Mouse (Mus musculus) neural tube, embryonic 10.5 days (tissue): Measurements from ENCODE around the gene Shbg.

Experiments used
- DNase-seq: peaks from one replicate; pipeline ENCODE4 v3.0.0-alpha.2; 2017; ENCODE audit warnings: low spot score; ENCODE audit errors: extremely low spot score

The Shbg gene

DNA sequence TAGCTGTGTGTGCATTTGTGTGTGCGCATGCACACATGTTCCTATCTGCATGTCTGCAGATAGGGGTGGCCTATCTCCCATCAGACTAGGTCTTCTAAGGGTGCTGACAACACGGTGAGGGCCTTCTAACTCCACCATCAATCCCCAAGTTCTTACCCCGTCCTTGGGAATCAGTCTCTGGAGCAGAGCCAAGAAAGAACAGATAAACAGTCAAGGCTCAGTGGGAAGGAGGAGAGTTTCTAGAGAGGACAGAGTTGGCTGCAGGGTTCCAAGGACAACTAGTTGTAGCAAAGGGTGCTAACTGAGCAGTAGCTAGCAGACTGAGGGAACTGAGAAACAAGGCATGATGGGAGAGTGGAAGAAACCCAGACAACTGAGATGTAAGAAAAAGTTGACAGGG is 15.9 kb downstream of the Shbg start:
- no peak for DNase-seq

DNA sequence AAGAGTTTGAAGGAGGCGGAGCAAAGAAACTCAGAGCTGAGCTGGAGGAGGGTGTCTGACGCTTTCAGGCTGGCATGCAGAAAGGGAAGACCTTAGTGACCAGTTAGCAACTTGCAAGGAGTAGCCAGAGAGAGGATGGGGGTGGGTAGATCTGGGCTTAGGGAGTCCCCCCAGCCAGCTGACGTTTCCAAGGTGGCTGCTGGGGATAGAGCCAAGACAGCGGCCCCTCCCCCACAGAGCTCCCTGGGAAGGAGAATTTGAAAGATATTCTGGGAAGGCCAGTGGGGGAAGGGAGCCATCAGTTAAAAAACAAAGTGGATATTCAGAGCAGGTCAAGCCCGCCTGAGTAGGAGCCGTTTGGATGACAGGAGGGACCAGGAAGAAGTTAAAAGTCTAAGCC is 17.6 kb downstream of the Shbg start:
- peak; percentile 50 for DNase-seq

DNA sequence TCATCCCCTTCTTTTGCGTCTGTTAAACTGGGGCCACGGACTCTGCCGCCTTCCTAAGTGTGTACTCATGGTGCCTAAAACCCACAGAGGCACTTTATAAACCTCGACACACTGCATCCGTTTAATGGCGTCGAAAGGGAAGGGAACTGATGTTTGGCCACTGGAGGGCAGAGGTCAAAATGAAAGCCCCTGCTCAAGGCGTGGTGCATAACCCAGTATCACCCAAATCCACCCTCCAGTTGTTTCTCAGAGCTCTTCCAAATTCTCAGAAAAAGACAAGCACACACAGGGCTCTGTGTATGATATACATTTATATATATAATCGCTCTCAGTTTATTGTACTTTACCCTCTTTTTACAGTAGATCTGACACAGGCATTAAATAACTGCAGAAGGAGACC is 18.3 kb downstream of the Shbg start:
- no peak for DNase-seq

DNA sequence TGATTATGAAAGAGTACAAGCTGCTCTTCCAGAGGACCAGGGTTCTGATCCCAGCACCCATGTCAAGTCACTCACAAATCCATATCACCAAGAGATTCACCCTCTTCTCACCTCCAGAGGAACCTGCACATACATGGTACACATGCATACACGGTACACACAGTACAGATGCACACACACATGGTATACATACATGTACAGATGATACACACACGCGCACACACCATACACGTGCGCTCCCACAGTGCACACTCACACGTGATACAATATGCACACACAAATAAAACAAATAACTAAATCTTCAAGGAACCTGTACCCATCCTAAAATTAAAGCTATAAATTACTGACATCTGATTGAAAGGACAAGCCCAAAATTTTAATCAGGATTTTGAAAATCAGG is 22.9 kb downstream of the Shbg start:
- no peak for DNase-seq

DNA sequence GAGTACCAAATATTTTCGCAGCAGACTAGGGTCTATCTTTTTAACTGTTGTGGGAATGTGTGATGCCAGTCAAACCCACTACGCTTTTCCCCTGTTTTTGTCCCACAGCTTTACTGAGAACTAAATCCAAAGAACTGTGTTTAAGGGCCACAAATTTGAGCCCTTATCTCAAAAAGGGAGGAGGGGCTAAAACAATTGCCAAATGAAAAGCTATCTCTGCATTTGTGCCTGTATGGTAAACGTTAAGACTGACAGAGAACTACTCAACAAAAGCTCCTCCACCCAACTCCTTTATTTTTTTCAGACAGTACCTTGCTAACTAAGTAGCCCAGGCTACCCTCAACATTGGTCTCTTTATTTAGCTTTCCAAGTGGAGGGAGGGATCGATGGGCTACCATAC is 24.9 kb downstream of the Shbg start:
- DNase-seq = no peak

DNA sequence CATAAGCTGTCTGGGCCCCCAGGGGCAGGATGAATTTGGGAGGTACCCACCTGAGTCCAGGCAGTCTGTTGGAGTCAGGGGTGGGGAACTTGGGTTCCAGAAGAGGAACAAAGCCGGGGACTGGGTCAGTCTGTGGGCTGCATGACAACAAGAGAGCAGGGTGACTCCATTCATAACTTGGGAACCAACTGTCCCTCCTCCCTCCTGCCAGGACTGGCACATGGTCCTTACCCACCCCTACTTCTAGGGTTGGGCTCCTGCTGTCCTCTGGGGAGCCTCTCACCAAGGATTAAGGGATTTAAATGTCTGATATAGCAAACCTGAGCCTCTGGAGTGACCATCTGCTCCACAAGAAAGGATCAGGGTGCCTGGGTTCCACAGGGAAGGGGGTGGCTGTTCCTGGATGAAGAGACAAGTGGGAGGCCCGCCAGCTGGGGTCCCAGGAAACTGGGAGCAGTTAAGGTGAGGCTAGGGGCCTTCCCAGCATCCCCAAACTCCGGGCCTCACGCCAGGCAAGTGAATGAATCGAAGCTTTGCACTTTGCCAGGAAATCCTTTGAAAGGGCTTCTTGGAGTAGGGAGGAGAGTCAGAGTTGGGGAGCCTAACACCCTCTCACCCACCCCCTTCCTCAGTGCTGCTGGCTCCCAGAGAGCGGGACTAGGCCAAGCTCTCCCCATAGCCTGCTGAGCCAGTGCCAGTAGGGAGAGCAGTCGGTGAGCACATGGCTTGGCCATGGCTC is 25.6 kb downstream of the Shbg start:
- DNase-seq = no peak

DNA sequence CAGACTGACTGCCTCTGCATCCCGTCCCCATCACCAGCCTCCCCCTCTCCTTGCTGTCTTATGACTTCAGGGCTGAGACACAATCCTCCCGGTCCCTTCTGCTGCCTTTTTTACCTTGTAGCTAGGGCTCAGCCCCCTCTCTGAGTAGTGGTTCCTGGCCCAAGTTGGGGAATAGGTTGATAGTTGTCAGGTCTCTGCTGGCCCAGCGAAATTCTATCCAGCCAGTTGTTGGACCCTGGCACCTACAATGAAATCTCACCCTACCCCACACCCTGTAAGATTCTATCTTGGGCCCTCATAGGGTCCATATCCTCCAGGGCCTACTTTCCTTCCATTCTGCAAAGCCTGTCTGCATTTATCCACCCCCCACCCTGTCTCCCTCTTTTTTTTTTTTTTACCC is 26.3 kb downstream of the Shbg start:
- DNase-seq = no peak

DNA sequence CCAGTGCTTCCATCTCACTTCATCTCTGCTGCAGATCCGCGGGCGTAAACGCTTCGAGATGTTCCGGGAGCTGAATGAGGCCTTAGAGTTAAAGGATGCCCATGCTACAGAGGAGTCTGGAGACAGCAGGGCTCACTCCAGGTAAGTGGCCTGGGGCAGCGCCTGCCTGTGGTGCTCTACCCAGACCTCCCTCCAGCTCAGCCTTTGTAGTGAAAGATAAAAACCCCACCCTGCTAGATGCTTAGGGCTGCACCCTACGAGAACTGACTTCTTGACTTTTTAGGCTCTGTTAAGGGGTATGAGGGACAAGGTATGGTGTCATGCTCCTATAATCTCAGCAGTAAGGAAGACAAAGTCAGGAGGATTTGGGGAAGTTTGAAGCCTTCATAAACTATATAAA is 27.1 kb downstream of the Shbg start:
- DNase-seq = no peak

DNA sequence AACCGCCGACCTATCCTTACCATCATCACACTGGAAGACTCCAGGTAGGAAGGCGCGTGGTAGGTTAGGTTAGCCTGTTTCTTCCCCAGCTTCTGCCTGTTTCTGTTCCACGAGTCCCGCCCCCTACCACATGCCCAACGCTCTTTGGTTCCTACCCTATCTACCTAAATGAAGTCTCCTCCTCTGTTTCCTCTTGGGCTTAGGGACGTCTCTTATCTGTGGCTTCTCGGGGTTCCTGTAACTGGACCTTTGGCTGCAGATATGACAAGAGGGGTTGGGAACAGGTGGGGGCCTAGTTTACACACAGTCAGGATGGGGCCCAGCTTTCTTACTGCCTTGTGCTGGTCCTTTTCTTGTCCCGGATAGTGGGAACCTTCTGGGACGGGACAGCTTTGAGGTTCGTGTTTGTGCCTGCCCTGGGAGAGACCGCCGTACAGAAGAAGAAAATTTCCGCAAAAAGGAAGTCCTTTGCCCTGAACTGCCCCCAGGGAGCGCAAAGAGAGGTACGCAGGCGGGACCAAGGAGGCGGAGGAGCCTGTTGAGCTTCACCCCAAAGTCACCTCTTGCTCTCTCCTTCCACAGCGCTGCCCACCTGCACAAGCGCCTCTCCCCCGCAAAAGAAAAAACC is 28.4 kb downstream of the Shbg start:
- no peak for DNase-seq

DNA sequence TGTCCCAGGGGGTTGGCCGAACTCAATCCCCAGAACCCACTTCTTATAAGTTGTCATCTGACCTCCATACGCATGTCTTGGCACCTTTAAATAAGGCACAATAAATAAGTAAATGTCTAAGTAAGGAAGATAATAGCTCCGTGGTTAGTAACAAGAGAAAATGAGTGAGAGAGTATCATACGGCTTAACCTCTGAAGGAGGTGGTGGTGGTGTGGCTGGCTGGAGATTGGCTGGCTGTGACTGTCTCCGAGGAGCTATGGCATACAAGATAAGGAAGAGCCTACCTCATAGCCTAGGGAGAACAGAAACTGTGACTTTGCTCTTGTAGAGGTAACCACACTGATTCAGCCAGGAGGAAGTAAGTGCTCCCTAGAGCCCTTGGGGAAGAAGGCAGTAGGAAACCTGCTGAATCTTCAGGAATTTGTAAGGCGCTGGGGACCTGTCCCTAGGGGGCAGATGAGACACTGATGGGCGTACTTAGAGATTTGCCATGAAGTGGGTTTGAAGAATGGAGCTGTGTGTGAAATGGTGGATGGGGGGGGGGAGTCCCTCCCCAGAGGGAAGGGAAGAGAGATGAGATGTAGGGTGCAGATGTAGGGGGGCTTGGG is 31.9 kb downstream of the Shbg start:
- no peak for DNase-seq

DNA sequence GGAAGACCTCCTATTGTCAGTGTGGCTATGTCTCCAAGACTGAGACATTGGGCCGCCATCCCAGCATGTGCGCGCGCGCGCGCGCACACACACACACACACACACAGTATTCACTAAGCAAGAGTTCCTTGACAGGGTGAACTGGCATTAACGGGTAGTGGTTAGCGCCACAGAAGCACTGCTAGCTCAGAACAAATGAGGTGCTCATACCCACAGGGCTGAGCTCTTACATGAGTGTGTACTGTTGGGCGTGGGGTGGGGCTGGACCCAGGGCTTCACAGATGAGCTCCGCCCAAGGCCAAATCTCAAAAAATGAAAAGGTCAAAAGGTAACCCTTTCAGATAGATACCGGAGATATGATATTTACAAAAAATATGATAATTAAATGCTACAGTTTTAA is 32.8 kb downstream of the Shbg start:
- no peak for DNase-seq

DNA sequence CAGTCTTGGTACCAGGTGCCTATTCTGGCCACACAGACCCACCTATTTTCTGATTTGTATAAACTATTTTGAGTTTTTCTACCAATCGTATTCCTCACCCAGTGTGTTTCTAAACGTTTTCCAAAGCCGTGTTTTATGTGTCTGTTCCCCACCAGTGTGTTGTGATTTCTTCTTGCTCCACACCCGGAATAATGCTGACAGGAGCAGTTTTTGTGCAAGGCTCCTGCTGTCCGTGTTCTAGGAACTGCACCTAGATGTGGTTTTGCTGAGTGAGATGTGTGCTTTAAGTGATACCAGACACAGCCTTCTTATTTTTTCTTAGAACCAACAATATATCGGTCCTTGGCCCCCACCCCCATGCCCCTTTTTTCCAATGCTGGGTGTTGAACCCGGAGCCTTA is 33.7 kb downstream of the Shbg start:
- DNase-seq = no peak

DNA sequence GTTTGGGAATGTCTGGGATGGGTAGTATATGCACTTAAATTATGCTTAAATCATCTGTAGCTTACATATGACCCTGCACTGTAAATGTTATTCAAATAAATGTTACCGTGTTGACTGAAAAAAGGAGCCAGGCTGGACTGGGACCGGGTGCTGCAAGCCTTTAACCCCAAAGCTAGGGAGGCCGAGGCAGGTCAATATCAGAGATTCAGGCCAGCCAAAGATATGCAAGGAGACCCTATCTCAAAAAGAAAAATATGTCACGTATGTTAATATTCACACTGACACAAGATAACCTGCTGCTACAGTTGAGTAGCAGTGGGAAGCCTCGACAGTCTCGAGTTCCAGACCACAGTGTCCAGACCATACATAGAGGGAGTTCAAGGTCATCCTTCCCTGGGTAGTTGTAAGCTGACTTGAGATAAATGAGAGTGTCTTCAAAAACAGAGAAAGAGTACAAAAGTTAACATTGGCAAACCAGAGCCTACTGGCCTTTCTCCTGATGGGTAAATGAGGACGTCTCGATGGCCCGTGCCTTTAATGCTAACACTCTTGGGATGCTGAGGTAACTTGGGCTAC is 35.4 kb downstream of the Shbg start:
- no peak for DNase-seq

DNA sequence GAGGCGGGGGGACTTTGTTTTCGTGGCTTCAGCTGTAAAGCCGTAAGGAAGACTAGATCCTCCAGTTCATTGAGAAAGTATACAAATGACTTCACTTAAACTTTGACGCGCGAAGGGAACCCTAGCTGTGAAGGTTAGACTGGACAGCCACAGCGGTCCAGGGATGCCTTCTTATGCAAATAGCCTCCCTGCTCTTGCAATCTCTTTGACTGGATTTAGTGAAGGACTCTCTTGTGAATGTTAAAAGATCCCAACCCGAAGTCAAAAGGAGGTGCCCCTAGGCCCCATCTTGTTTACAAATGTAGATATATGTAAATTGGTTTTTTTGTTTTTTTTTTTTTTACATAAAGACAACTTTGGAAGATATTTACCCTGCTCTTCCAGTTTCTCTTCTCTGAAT is 35.9 kb downstream of the Shbg start:
- peak; percentile 34 for DNase-seq

DNA sequence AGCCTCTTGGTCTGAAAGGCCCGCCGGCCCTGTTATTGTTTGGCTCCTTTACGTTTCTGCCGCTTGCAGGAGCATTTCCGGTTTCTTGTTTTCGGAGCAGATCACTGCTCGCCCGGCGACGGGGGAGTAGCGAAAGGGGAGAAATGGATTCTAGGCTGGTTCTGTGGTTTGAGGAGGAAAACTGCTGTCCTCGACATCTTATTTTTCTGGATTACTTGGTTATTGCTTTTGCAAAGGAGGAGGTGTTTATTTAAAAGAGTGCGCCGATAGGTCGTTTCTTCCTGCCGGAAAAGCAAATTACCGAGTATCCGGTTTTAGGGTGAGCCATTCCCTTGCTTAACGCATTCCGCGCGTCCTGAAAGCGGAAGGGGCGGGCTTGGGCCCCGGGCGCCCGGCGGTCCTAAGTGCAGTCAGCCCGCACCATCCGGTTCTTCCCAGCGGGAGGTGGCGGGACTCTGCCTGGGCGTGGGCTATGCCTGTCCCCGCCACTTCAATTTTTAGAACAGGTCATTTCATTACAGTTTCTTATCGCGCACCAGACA is 36.5 kb downstream of the Shbg start:
- peak; percentile 91 for DNase-seq

DNA sequence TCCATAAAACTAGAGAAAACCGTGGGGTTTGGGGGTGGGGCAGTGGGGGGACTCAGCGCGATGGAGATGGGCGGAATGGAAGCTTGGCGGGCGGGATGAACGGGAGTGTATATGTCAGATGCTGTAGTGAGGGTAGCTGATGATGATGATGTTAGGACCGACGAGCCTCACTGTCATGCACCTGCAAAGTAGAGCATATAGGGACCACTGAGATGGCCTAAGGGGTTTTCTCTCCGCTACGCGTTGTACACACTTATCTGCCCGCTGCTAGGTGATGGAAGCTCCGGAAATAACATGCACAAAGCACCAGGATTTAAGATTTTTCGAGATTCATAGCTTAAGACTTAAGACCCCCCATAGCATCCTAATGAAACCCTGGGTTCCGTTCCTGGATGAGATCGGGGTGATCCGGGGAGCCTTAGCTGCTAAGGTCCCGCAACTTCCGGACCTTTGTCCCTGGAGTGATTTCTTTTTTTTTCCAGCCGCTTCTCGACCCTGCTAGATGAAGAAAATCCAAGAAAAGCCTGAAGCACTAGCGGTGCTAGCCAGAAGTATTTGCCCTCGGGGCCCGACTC is 37.0 kb downstream of the Shbg start:
- no peak for DNase-seq

DNA sequence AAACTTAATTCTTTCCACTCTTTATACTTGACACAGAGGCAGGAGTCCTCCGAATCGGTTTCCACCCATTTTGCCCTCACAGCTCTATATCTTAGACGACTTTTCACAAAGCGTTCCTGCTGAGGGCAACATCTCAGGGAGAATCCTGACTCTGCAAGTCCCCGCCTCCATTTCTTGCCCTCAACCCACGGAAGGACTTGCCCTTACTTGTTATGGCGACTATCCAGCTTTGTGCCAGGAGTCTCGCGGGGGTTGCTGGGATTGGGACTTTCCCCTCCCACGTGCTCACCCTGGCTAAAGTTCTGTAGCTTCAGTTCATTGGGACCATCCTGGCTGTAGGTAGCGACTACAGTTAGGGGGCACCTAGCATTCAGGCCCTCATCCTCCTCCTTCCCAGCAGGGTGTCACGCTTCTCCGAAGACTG is 37.6 kb downstream of the Shbg start, which contains the start of the genes Wrap53 and Trp53:
Gene Wrap53, minus strand, starts transcription at position 165 of the 424 bp plus-strand sequence.
Gene Trp53, plus strand, starts transcription at position 269 of the 424 bp plus-strand sequence.
- DNase-seq = peak; percentile 84

DNA sequence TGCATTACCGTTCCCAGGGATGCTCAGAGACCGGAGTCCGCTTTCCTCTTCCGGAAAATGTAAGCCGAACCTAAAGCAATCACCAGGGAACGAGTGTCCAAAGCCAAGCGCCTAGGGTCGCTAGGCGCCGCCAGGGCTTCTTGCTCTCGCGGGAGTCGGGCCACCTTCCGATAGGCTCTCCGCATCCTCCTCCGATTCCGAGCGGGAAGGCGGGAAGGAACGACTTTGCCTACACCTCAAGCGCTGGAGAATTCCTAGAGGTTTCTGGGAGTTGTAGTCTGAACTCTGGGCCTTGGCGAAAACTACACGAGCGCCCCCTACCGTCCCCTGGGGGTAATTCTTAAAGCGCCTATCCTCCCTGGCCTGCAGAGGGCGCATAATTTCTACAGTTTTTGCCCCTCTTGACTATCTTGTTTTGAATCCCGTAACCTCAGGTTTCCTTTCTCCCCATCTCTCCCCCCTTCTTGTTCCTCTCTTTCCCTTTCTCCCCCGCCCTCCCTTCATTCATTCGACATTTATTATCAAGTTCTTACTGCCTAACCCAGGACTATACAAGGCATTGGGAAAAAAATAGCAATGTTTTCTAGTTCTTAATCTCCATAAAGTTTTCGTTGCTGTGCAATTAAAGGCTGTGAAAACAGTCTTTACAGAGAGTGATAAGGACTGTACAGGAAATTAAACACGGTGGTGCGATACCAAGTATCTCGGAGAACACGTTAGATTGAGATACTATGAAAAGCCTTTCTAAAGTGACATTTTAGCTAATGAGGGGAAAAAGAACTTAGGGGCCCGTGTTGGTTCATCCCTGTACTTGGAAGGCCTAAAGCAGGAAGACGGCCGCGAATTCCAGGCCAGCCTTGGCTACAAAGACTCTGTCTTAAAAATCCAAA is 38.3 kb downstream of the Shbg start:
- peak; percentile 98 for DNase-seq

DNA sequence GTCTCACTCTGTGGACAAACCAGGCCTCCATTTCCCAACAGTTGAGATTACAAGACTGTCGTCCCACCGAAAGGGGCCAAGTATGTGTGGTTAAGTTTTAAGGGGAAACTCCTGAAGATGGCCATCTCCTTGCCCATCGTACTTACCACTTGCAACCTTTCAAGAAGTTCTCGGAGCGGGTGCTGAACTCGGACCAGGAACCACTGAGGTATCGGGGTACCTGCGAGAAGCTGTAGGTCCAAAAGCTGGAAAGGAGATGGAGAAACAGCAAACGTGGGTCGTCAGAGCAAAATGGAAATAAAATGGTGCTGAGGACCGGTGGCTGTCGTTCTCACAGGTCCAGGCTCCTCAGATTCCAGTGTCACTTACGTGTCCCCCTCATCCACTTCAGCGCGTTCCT is 39.4 kb downstream of the Shbg start:
- no peak for DNase-seq

DNA sequence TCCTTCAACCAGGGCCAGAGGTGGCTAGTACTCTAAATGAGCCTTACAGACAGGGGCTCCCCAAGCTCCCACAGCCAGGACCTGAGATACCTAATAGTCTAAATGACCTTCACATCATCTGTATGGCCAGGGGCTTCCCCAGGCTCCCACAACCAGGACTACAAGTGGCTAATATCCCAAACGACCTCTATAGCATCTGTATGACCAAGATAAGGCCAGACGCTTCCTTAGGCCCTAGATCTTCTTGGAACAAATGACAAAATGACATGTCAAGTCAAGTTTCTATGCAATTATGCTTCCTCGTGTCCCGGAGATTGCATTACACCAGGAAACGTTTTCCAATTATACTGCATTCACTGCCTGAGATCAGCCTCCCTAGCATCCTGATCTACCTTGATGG is 41.4 kb downstream of the Shbg start:
- DNase-seq = no peak

DNA sequence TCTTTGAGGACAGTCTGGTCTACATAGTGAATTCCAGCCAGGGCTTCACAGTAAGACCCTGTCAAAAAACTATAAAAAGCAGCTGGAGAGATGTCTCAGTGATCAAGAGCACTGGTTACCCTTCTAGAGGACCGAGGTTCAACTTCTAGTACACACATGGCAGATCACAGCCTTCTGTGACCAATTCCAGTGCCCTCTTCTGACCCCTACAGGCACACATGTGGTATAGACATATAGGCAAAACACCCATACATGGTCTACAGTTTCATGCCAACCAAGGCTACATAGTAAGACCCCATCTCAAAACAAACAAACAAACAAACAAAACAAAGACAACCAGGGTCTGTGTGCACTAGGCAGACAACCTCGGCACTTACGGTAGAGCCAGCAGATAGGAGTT is 42.5 kb downstream of the Shbg start:
- DNase-seq = no peak
